Mouse (Mus musculus): Measurements from ENCODE around the gene Ctbp2. TPM values are rescaled to one million over a fixed set of nuclear protein-coding genes. Genes with fewer than 3 reads are reported as not detected.

Ctbp2 gene
- 33.5 and 36.9 TPM in 2 replicates for polyA plus RNA-seq (2015; fragmentation: Nextera tagmentation; extraction: Ambion mirVana)

DNA sequence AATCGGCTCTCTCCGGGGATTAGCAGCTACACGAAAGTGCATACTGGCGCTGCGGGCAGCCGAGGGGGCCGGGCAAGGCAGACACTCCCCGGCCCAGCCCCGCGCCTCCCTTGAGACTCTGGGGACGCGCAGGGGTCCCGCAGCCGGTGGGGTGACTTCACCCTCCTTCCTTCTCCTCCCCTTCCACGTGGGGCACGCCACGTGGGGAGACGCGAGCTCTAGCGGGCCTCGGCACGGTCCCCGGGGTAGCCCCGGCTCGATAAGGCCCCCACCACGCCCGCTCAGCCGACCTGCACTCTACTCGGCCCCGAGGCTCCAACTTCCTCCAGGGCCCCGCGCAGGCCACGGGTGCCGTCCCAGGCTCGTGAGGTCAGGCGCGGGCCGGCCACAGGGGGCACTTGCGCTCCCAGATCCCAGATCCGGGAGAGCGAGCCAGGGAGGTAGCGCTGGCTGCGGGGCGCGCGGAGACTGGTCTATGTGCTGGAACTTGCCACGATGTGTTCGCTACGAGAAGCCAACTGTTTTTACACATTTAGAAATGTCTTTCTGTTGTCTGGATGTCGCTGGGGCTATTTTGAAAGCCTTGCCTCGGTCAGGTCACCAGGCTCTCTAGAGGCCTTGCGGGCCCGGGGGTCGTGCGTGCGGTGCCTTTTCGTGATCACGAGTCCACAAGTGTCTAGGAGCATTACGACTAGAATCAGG, at the start of gene Ctbp2:
Gene Ctbp2 (minus strand): TSS at position 356 of the 702 bp plus-strand sequence.

GRCm38 (mm10) chr7:133123244-133123998, 733 bp downstream of the Ctbp2 start, which contains the start of gene Fgfr2:
Gene Fgfr2 (minus strand): TSS chr7:133123350.

Other genes starting within 250 kb of the Ctbp2 start
- 22.2 and 25.0 TPM in 2 replicates for gene Zranb1, start 193.2 kb downstream of the Ctbp2 start, polyA plus RNA-seq (2015; fragmentation: Nextera tagmentation; extraction: Ambion mirVana)
- gene Fgfr2, start 1.0 kb downstream of the Ctbp2 start, polyA plus RNA-seq (2015; fragmentation: Nextera tagmentation; extraction: Ambion mirVana) = 20.2 and 21.4 TPM in 2 replicates